Mouse (Mus musculus) forebrain, embryonic 14.5 days (tissue): ENCODE results near the gene Cadps. TPM values are rescaled to one million over a fixed set of nuclear protein-coding genes. Genes with fewer than 3 reads are reported as not detected.

Source experiments
- ATAC-seq: fragments of 200-750 bp; cut with Nextera tagmentation; 2 replicates; pipeline ENCODE4 v1.8.0; 2017; ENCODE audit warnings: mild to moderate bottlenecking, moderate library complexity
- DNase-seq: peaks from one replicate; pipeline ENCODE4 v3.0.0-alpha.2; 2015; ENCODE audit warnings: low spot score
- H3K27ac ChIP-seq: fragments of 300-500 bp; sonication (generic); 2 replicates; pipeline ENCODE4 v1.5.1; 2014; ENCODE audit warnings: low read depth, mild to moderate bottlenecking, control low read depth, low read length, moderate library complexity
- H3K27me3 ChIP-seq: fragments of 300-500 bp; sonication (generic); replicated peaks from 2 replicates; pipeline ENCODE4 v1.6.1; 2014; ENCODE audit warnings: low read length, control low read depth, mixed read lengths; ENCODE audit not compliant: control insufficient read depth, insufficient read depth
- H3K36me3 ChIP-seq: fragments of 300-500 bp; sonication (generic); 2 replicates; pipeline ENCODE4 v1.6.1; 2014; ENCODE audit warnings: low read length, control low read depth; ENCODE audit not compliant: control insufficient read depth, insufficient read depth
- H3K4me1 ChIP-seq: fragments of 300-500 bp; sonication (generic); 2 replicates; pipeline ENCODE4 v1.6.1; 2014; ENCODE audit warnings: antibody characterized with exemption, low read length, control low read depth; ENCODE audit not compliant: control insufficient read depth, insufficient read depth
- H3K4me2 ChIP-seq: fragments of 300-500 bp; sonication (generic); 2 replicates; pipeline ENCODE4 v1.6.1; 2014; ENCODE audit warnings: mild to moderate bottlenecking, control low read depth, low read length
- H3K4me3 ChIP-seq: fragments of 300-500 bp; sonication (generic); 2 replicates; pipeline ENCODE4 v1.5.1; 2014; ENCODE audit warnings: low read depth, low read length, control low read depth
- H3K9ac ChIP-seq: fragments of 300-500 bp; sonication (generic); 2 replicates; pipeline ENCODE4 v1.6.1; 2014; ENCODE audit warnings: mild to moderate bottlenecking, low read length, control low read depth, moderate library complexity
- H3K9me3 ChIP-seq: fragments of 300-500 bp; sonication (generic); replicated peaks from 2 replicates; pipeline ENCODE4 v1.6.1; 2016; ENCODE audit warnings: low read length, control low read depth, mixed read lengths; ENCODE audit not compliant: control insufficient read depth
- WGBS: fragments of 180-500 bp; shearing (Covaris S2); extraction: QIAGEN DNeasy Blood & Tissue Kit; methylation state at CpG from one replicate; pipeline ENCODE4 v1.1.7; 2014; 5-methylcytosine and 5-hydroxymethylcytosine counted together
- polyA plus RNA-seq: library from polyadenylated mRNA; unstranded; fragments of >200 nt; fragmentation: Nextera tagmentation; extraction: Ambion mirVana; gene quantifications from 2 replicates; pipeline ENCODE4 v1.2.1, GENCODE M21; 2014

The Cadps gene
- polyA plus RNA-seq, 1 experiment from 2014 or later: 36.0 TPM

DNA sequence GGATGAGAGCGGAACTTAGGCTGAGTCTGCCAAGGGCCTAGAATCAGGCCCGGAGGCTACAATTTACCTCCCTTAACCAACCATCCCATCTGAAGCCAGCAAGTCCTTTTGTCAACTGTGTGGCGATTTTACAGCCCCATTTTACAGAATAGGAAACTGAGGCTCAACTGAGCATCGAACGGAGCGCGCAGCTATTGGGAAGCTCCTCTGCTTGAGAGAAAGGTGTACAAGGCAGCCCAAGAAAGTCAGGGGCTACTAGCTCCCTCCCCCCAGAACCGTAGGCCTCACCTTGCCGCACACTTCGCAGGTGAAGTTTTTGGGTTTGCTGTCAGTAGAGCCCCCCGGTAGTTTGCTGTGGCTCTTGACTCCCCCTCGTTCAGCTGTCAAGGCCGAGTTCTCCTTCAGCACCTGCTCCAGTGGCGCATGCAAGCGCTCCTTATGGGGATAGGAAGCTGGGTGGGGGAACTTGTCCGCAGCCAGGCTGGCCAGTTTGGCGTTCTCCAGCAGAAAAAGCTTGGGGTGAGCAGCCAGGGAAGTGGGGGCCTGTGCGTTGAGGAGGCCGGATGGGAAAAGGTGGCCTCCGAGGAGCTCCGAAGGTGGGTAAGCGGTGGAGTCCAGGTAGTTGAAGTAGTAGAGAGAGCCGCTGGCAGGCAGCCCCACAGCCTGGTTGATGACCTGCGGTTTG, 478.7 kb downstream of the Cadps start:
- H3K27me3 ChIP-seq: peaks cover 28% of the 10 kb centered on the region
- H3K9me3 ChIP-seq: no peaks in the 10 kb centered on the region
- DNase-seq (peak; percentile 37), ATAC-seq (no peak)
- peak overlapping the region; percentile 64 for H3K4me2 ChIP-seq
- H3K4me3 ChIP-seq: peak overlapping the region; percentile 56
- H3K9ac ChIP-seq: peak overlapping the region; percentile 91
- H3K27ac ChIP-seq: peak overlapping the region; percentile 98
- H3K36me3 ChIP-seq: peaks cover 8% of the 10 kb centered on the region; the same call in 1 of the 2 replicates
- WGBS: 3% methylated on average over 24 of the region's 24 CpGs
- H3K4me1 ChIP-seq: peaks cover 11% of the 10 kb centered on the region; the same call in 1 of the 2 replicates

DNA sequence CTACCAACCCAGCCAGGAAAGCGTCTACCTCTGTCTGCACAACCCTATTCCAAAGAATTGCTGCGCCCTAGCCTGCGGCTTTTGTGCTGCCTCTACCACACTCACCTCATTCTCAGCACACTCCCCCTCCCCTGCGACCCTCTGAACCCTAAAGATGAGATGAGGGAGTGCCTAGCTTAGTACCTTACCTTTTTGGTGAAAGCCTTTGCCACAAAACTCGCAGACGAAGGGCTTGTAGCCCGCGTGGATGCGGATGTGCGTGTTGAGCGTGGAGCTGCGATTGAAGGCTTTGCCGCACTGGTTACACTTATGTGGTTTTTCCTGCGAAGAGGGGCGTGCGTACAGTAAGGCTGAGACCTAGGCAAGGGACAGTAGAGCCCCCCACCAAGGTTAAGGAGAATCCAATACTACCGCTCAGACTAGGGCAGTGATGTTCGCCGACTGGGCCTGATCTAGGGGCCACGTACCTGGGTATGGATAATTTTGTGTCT, 479.4 kb downstream of the Cadps start:
- peaks cover 21% of the 10 kb centered on the region for H3K27me3 ChIP-seq
- H3K9ac ChIP-seq: peak overlapping the region; percentile 91
- DNase-seq: peak; percentile 53

DNA sequence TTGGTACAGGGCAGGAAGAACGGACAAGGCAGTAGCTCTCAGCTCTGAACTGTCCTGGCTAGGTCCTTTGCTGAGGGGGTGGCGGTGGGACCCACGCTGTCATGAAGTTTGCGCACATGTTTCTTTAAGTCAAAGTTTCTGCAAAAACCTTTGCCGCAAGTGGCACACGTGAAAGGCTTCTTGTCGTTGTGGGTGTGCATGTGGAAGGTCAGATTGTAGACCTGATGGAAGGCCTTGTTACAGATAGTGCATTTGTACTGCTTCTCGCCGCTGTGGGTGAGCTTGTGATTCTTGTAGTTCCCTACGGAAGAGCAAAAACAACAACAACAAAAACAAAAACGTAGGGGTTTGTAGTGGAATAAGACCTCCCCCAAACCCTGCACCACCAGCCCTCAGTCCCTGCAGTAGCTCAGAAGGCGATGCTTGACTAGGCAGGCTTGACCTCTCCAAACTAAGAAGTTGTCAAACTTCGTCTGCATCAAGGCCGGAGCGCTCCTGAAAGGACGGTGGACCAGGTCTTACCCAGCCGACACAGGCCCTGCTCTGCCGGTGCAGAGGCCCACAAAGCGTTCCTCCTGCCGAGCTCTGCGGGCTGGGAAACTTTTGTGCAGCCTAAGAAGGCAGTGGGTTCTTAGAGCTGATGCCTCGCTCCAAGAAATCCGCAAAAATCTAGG, 480.3 kb downstream of the Cadps start:
- H3K27ac ChIP-seq: peak overlapping the region; percentile 98
- peaks cover 14% of the 10 kb centered on the region; the same call in 1 of the 2 replicates for H3K4me1 ChIP-seq

More for the DNA sequence above, 479.4 kb downstream of the Cadps start:
- WGBS: 1% methylated on average over 20 of the region's 20 CpGs
- ATAC-seq: no peak
- Histone ChIP-seq H3K4me2 (peak overlapping the region; percentile 64), H3K36me3 (peaks cover 8% of the 10 kb centered on the region; the same call in 1 of the 2 replicates), H3K27ac (peak overlapping the region; percentile 98), H3K9me3 (no peaks in the 10 kb centered on the region), H3K4me3 (peak overlapping the region; percentile 56), H3K4me1 (peaks cover 16% of the 10 kb centered on the region; the same call in 1 of the 2 replicates)

DNA sequence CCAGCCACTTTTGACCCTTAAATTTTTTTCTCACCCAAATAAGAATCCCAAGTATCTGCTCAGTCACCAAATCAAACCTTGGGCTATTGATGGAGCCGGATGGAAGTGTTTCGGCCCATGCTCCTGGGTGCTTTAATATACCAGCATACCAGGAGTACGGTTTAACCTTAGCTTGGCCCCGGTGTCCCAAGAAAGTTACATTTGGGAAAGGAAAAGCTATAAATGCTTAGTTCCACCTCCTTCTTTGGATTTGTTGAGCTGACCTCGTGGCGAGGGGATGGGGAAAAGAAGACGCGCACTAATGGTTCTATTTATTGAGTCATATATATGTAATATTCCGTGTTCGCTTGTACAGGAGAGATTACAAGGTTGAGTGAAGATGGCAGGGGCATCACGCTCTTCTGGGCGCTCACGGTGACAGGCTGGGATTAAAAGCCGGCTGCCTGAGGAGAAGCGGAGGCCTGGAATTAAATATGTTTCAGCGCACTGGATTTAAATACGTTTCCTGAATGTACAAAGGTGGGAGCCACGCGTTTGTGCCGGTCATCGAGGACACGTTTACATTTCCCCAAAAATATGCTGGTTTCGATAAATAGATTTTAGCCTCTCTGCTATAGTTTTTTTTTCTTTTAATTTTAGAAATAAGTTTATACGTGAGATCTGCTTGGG, 481.0 kb downstream of the Cadps start:
- H3K4me3 ChIP-seq: peak overlapping the region; percentile 56
- ATAC-seq: no peak
- H3K27me3 ChIP-seq: peaks cover 20% of the 10 kb centered on the region
- H3K4me1 ChIP-seq: peaks cover 17% of the 10 kb centered on the region; the same call in 1 of the 2 replicates
- peak overlapping the region; percentile 98 for H3K27ac ChIP-seq
- H3K36me3 ChIP-seq: peaks cover 8% of the 10 kb centered on the region; the same call in 1 of the 2 replicates
- peak; percentile 28 for DNase-seq
- H3K9ac ChIP-seq: peak overlapping the region; percentile 91
- peak overlapping the region; percentile 64 for H3K4me2 ChIP-seq
- 7% methylated on average over 24 of the region's 24 CpGs for WGBS
- no peaks in the 10 kb centered on the region for H3K9me3 ChIP-seq

More for the DNA sequence above, 480.3 kb downstream of the Cadps start:
- DNase-seq: peak; percentile 33
- no peak for ATAC-seq
- peaks cover 20% of the 10 kb centered on the region for H3K27me3 ChIP-seq
- peaks cover 8% of the 10 kb centered on the region; the same call in 1 of the 2 replicates for H3K36me3 ChIP-seq
- 4% methylated on average over 23 of the region's 23 CpGs for WGBS
- H3K9ac ChIP-seq: peak overlapping the region; percentile 91
- H3K9me3 ChIP-seq: no peaks in the 10 kb centered on the region
- H3K4me2 ChIP-seq: peak overlapping the region; percentile 64
- H3K4me3 ChIP-seq: peak overlapping the region; percentile 56

DNA sequence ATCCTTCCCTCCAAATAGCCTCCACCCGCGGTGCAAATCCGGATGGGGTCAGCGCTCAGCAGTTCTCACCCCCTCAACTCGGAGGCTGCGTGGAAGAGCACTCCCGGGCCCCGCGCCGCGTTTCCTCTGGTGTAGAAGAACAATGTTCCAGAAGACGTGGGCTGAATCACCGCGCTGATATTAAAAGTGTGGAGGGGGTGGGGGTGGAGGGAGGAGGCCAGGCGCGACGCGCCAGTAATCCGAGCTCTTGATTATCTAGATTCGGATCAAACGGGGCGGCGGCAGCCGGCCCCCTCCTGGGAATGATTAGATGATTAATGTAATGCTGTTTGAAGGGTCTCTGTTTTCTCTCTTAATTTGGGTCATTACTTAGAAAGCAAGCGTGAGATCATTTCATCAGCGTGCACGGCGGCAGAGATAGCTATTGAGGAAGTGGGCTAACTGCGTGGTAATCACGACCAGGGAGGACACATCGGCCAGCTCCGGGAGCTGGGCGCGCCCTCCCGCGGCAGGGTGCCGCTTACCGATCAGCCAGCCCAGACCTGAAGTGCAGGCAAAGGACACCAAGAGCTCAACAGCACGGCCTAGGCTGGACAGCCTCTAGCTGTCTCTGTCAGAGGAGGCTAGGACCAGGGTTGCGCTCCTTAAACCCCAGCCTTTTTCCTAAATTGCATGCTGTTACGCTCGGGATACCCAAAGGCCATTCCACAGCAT, 481.6 kb downstream of the Cadps start:
- 0 out of 2 replicates have a peak, but pooled peaks have one; percentile 0 for ATAC-seq
- H3K27me3 ChIP-seq: peaks cover 20% of the 10 kb centered on the region
- peak overlapping the region; percentile 91 for H3K9ac ChIP-seq
- H3K9me3 ChIP-seq: no peaks in the 10 kb centered on the region
- peaks cover 21% of the 10 kb centered on the region; the same call in 1 of the 2 replicates for H3K4me1 ChIP-seq
- DNase-seq: peak; percentile 78
- peak overlapping the region; percentile 98 for H3K27ac ChIP-seq
- H3K36me3 ChIP-seq: peaks cover 8% of the 10 kb centered on the region; the same call in 1 of the 2 replicates
- WGBS: under 1% methylated on average over 42 of the region's 42 CpGs
- peak overlapping the region; percentile 56 for H3K4me3 ChIP-seq
- H3K4me2 ChIP-seq: peak overlapping the region; percentile 64

DNA sequence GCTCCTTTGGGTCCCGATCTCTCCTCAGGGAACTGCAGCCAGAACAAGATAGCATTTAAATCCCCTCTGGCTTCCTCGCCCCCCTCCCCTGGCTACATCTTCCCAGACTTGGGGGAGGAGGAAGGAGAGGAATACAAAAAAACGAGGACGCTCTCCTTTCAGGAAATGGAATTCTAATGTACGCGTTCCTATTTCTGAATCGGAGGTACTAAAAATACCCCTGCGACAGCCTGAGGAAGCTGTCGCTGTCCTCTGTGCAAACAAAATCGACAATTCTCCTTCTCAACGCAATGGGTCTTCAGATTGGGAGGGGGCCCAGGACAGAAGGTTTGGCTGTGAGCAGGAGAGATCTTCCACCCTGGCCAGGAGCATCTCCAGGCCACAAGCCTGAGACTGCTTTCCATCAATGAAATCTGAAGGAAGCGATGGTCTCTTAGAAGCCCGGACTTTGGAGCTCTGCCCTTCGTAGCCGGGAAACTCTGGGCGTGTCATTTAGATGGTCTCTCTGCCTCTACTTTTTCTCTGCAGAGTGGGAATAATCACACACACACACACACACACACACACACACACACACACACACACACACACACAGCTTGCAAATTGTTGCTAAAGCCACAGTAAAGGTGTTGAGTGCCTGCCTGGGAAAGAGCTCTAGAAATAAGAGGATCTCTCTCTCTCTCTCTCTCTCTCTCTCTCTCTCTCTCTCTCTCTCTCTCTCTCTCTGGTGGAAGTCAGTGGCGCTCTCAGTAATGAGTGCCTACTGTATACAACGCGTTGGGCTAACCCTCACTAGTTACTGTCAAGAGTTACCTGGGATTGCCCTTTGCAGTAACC, 482.4 kb downstream of the Cadps start:
- peak overlapping the region; percentile 98 for H3K27ac ChIP-seq
- peaks cover 21% of the 10 kb centered on the region for H3K27me3 ChIP-seq
- peaks cover 8% of the 10 kb centered on the region; the same call in 1 of the 2 replicates for H3K36me3 ChIP-seq
- H3K9me3 ChIP-seq: no peaks in the 10 kb centered on the region
- ATAC-seq: no peak
- DNase-seq: peak; percentile 58
- peak overlapping the region; percentile 56 for H3K4me3 ChIP-seq
- H3K4me2 ChIP-seq: peak overlapping the region; percentile 64
- peaks cover 21% of the 10 kb centered on the region; the same call in 1 of the 2 replicates for H3K4me1 ChIP-seq
- peak overlapping the region; percentile 91 for H3K9ac ChIP-seq
- 3% methylated on average over 19 of the region's 19 CpGs for WGBS

DNA sequence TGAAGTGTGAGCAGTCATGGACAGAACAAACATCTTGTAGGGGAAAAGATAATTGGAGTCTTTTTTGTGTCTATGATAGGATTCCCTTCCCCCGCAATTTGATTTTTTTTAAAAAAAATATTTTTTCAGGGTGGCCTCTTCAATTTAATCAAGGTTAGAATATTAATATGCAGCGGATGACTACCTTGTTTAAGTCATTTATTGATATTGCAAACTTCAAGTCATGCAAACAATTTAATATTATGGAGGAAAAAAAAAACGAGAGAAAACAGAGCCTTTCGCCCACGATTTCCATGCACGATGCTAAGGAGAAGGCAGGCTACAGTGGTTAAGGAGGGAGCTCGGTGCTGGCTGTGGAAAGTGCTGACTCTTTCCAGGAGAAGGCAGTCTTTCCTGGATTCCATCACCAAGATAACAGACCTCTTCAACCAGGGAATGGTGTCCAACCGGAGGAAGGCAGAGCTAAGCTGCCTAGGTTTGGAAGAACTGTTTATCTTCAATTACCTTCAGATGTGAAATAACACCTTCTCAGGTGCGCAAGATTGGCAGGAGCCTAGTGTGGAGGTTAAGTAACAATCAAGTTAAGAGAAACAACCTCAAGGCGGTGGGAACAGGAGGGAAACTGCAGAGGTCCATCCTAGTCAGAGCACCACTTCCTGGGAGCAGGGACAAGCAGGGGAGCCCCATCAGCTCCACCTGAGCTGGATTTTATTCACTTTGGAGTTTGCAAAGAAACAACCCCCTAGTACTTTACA, 483.9 kb downstream of the Cadps start:
- Histone ChIP-seq H3K9me3 (no peaks in the 10 kb centered on the region), H3K4me1 (peaks cover 27% of the 10 kb centered on the region; the same call in 1 of the 2 replicates), H3K27me3 (peaks cover 11% of the 10 kb centered on the region; the same call in 1 of the 2 replicates), H3K4me2 (peak overlapping the region; percentile 64), H3K36me3 (peaks cover 8% of the 10 kb centered on the region; the same call in 1 of the 2 replicates), H3K4me3 (peak overlapping the region; percentile 9; the same call in 1 of the 2 replicates), H3K27ac (peak overlapping the region; percentile 92), H3K9ac (peak overlapping the region; percentile 40)
- 3% methylated on average over 10 of the region's 10 CpGs for WGBS
- DNase-seq (peak; percentile 48), ATAC-seq (no peak)
